Mouse (Mus musculus): Measurements from ENCODE around the gene Atp6v0a4. TPM values are rescaled to one million over a fixed set of nuclear protein-coding genes. Genes with fewer than 3 reads are reported as not detected.

The Atp6v0a4 gene
- polyA plus RNA-seq, 1 experiment from 2014 or later: 0.31 TPM

GRCm38 (mm10) chr6:38065501-38066122 lies 58.8 kb downstream of the Atp6v0a4 start:
- no peak overlapping the region for H3K27ac ChIP-seq (replicated peaks)
- H3K4me3 ChIP-seq: no peak overlapping the region
- no peaks in the 10 kb centered on the region for H3K27me3 ChIP-seq
- no peak overlapping the region for H3K4me2 ChIP-seq
- WGBS: 80% methylated on average over 11 of the region's 11 CpGs
- no peaks in the 10 kb centered on the region for H3K9me3 ChIP-seq
- H3K9ac ChIP-seq: no peak overlapping the region
- H3K4me1 ChIP-seq (replicated peaks): peaks cover 11% of the 10 kb centered on the region; the same call in 1 of the 2 replicates
- ATAC-seq (ENCODE audit: low read depth): peak; percentile 63
- H3K36me3 ChIP-seq: no peaks in the 10 kb centered on the region

GRCm38 (mm10) chr6:38065122-38065500 lies 59.3 kb downstream of the Atp6v0a4 start:
- Histone ChIP-seq H3K9me3 (no peaks in the 10 kb centered on the region), H3K4me2 (no peak overlapping the region), H3K36me3 (no peaks in the 10 kb centered on the region), H3K4me3 (no peak overlapping the region), H3K27me3 (no peaks in the 10 kb centered on the region), H3K27ac (replicated peaks) (no peak overlapping the region), H3K4me1 (replicated peaks) (peaks cover 11% of the 10 kb centered on the region; the same call in 1 of the 2 replicates), H3K9ac (no peak overlapping the region)
- no peak for ATAC-seq (ENCODE audit: low read depth)
- WGBS: 77% methylated on average over 3 of the region's 3 CpGs

GRCm38 (mm10) chr6:38064621-38065020 lies 59.8 kb downstream of the Atp6v0a4 start:
- Histone ChIP-seq H3K27me3 (no peaks in the 10 kb centered on the region), H3K36me3 (no peaks in the 10 kb centered on the region), H3K9ac (no peak overlapping the region), H3K9me3 (no peaks in the 10 kb centered on the region), H3K27ac (replicated peaks) (no peak overlapping the region), H3K4me1 (replicated peaks) (peaks cover 11% of the 10 kb centered on the region; the same call in 1 of the 2 replicates), H3K4me3 (no peak overlapping the region), H3K4me2 (no peak overlapping the region)
- no peak for ATAC-seq (ENCODE audit: low read depth)
- WGBS: 76% methylated on average over 2 of the region's 2 CpGs

GRCm38 (mm10) chr6:38058805-38059204 lies 65.6 kb downstream of the Atp6v0a4 start:
- Histone ChIP-seq H3K4me2 (no peak overlapping the region), H3K4me1 (replicated peaks) (no peaks in the 10 kb centered on the region), H3K4me3 (no peak overlapping the region), H3K9me3 (no peaks in the 10 kb centered on the region), H3K27me3 (no peaks in the 10 kb centered on the region), H3K27ac (replicated peaks) (no peak overlapping the region), H3K36me3 (no peaks in the 10 kb centered on the region), H3K9ac (no peak overlapping the region)
- WGBS: 58% methylated on average over 5 of the region's 5 CpGs
- ATAC-seq (ENCODE audit: low read depth): no peak

GRCm38 (mm10) chr6:38055471-38056330 lies 68.7 kb downstream of the Atp6v0a4 start:
- Histone ChIP-seq H3K9me3 (no peaks in the 10 kb centered on the region), H3K4me2 (no peak overlapping the region), H3K4me1 (replicated peaks) (no peaks in the 10 kb centered on the region), H3K9ac (no peak overlapping the region), H3K27me3 (no peaks in the 10 kb centered on the region), H3K4me3 (no peak overlapping the region), H3K36me3 (no peaks in the 10 kb centered on the region), H3K27ac (replicated peaks) (no peak overlapping the region)
- 85% methylated on average over 15 of the region's 15 CpGs for WGBS
- ATAC-seq (ENCODE audit: low read depth): no peak

- H3K27ac ChIP-seq (replicated peaks): no peak overlapping the region
- 90% methylated on average over 6 of the region's 6 CpGs for WGBS
- no peaks in the 10 kb centered on the region for H3K9me3 ChIP-seq
- ATAC-seq (ENCODE audit: low read depth): no peak
- H3K4me1 ChIP-seq (replicated peaks): 0 out of 2 replicates have a peak, but pooled peaks cover 5% of the 10 kb centered on the region
- no peak overlapping the region for H3K4me2 ChIP-seq
- H3K9ac ChIP-seq: no peak overlapping the region
- no peaks in the 10 kb centered on the region for H3K36me3 ChIP-seq
- no peaks in the 10 kb centered on the region for H3K27me3 ChIP-seq
- no peak overlapping the region for H3K4me3 ChIP-seq
Measured at GRCm38 (mm10) chr6:38049601-38050000, 74.8 kb downstream of the Atp6v0a4 start.

- H3K4me1 ChIP-seq (replicated peaks): 0 out of 2 replicates have a peak, but pooled peaks cover 5% of the 10 kb centered on the region
- H3K9me3 ChIP-seq: no peaks in the 10 kb centered on the region
- H3K27me3 ChIP-seq: no peaks in the 10 kb centered on the region
- no peak overlapping the region for H3K9ac ChIP-seq
- WGBS: 62% methylated on average over 6 of the region's 6 CpGs
- H3K4me3 ChIP-seq: no peak overlapping the region
- no peak for ATAC-seq (ENCODE audit: low read depth)
- no peaks in the 10 kb centered on the region for H3K36me3 ChIP-seq
- H3K4me2 ChIP-seq: no peak overlapping the region
- H3K27ac ChIP-seq (replicated peaks): no peak overlapping the region
Measured at GRCm38 (mm10) chr6:38048800-38049561, 75.4 kb downstream of the Atp6v0a4 start.

- no peaks in the 10 kb centered on the region for H3K9me3 ChIP-seq
- no peaks in the 10 kb centered on the region for H3K36me3 ChIP-seq
- H3K4me2 ChIP-seq: no peak overlapping the region
- WGBS: 91% methylated on average over 4 of the region's 4 CpGs
- H3K9ac ChIP-seq: no peak overlapping the region
- no peak for ATAC-seq (ENCODE audit: low read depth)
- H3K4me1 ChIP-seq (replicated peaks): 0 out of 2 replicates have a peak, but pooled peaks cover 5% of the 10 kb centered on the region
- no peak overlapping the region for H3K27ac ChIP-seq (replicated peaks)
- H3K4me3 ChIP-seq: no peak overlapping the region
- no peaks in the 10 kb centered on the region for H3K27me3 ChIP-seq
Measured at GRCm38 (mm10) chr6:38048003-38048402, 76.4 kb downstream of the Atp6v0a4 start.

- ATAC-seq (ENCODE audit: low read depth): no peak
Measured at GRCm38 (mm10) chr6:38046838-38047237, 77.5 kb downstream of the Atp6v0a4 start, which contains the start of gene Svopl. TSS of gene Svopl (minus strand) at chr6:38046996.

GRCm38 (mm10) chr6:38032801-38033566 lies 91.4 kb downstream of the Atp6v0a4 start:
- no peak overlapping the region for H3K4me2 ChIP-seq
- H3K36me3 ChIP-seq: no peaks in the 10 kb centered on the region
- 78% methylated on average over 5 of the region's 5 CpGs for WGBS
- H3K4me1 ChIP-seq (replicated peaks): peaks cover 7% of the 10 kb centered on the region
- no peak overlapping the region for H3K4me3 ChIP-seq
- no peak overlapping the region for H3K9ac ChIP-seq
- H3K27me3 ChIP-seq: no peaks in the 10 kb centered on the region
- no peaks in the 10 kb centered on the region for H3K9me3 ChIP-seq
- no peak for ATAC-seq (ENCODE audit: low read depth)
- H3K27ac ChIP-seq (replicated peaks): no peak overlapping the region

More at GRCm38 (mm10) chr6:38046838-38047237, 77.5 kb downstream of the Atp6v0a4 start, which contains the start of gene Svopl:
- Histone ChIP-seq H3K27ac (replicated peaks) (no peak within 1 kb of the TSS), H3K4me3 (no peak within 1 kb of the TSS), H3K36me3 (no peaks in the 10 kb centered on the region), H3K4me1 (replicated peaks) (0 out of 2 replicates have a peak, but pooled peaks cover 5% of the 10 kb centered on the region), H3K9me3 (no peaks in the 10 kb centered on the region), H3K27me3 (no peaks in the 10 kb centered on the region), H3K9ac (no peak within 1 kb of the TSS), H3K4me2 (no peak within 1 kb of the TSS)
- WGBS: 23% methylated on average over 6 of the region's 6 CpGs

- Histone ChIP-seq H3K27me3 (no peaks in the 10 kb centered on the region), H3K4me1 (replicated peaks) (peaks cover 7% of the 10 kb centered on the region), H3K9ac (no peak overlapping the region), H3K27ac (replicated peaks) (no peak overlapping the region), H3K4me3 (no peak overlapping the region), H3K4me2 (no peak overlapping the region), H3K9me3 (no peaks in the 10 kb centered on the region), H3K36me3 (no peaks in the 10 kb centered on the region)
- 57% methylated on average over 7 of the region's 7 CpGs for WGBS
- ATAC-seq (ENCODE audit: low read depth): no peak
Measured at GRCm38 (mm10) chr6:38031924-38032540, 92.4 kb downstream of the Atp6v0a4 start.
